Mouse (Mus musculus) kidney, adult 18-20 months (tissue): ENCODE measurements at regions not wholly inside any gene's neighbourhood (a gene's known extent, or its start where the extent isn't known, plus 50 kb on each side); places are given as distances from the start of the nearest gene placed in this dataset.

ENCODE experiments used
- DNase-seq: peaks from one replicate; pipeline ENCODE4 v3.0.0; 2021

DNA sequence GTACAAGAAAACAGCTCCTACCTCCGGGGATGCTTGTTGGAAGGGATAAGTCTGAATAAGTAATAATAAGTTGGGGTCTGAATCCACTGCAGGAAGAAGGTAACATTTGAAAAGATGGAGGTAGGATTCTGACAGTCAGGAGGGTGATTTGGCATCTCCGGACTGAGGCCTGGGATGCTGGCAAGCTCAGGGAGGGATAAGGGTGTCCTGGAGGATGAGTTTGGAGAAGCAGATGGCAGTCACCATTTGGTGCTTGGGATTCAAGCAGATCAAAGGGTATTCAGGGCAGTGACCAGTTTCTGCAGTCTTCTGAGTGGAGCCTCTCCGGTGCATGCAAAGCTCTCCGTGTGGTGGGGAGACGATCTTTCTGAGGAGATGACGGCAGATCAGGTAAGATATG, 62.9 kb upstream of the Gm2310 start:
- no peak for DNase-seq

DNA sequence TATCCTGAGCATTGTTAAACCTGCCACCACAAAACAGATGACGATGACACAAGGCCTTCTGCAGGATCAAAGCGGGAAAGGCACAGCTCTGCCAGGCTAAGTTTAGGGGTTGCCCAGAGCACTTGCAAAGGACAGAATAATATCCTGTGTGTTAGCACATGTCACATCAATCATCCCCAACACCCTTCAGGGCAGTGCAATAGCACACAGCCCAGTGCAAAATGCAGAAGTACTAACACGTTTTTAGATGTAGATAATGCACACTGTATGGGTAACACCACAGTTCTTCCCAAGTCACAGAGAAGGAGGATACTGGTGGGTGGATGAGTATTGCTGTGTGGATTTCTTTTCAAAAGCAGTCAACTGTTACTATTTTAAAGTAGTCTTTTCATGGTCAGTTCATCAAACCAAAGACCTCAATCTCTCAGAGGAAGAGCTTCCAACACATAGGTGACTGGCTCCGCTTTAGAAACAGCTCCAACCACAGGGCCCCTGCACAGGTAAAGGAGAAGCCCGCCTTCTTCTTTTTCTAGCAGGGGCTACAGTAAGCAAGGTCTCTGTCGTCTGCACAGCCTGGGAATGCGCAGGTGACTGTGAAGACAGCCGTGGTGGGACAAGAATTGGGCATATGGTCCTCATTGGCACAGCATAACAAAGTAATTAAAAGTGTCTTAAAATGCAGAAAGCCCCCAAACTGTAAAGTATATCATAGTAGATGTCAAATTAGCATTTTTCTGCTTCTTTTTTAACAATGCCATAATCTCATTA, 61.6 kb upstream of the Gm2310 start:
- no peak for DNase-seq

DNA sequence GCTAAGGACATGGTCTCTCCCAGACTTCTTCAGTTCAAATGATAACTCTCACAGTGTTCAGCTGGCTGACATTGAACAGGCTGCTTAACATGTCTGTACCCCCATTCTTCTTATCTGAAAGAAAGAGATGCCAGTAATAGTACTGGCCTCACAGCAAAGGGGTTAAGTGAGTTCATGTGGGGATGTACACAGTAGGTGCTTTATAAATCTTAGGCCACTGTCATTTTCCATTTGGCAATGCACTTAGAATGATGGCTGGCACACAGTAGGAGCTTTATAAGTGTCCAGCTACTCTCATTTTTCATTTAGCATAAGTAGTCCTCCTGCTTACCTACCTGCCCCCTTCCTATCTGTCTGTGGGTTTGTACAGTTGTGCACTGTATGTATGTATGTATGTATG, 60.3 kb upstream of the Gm2310 start:
- DNase-seq, result no peak

DNA sequence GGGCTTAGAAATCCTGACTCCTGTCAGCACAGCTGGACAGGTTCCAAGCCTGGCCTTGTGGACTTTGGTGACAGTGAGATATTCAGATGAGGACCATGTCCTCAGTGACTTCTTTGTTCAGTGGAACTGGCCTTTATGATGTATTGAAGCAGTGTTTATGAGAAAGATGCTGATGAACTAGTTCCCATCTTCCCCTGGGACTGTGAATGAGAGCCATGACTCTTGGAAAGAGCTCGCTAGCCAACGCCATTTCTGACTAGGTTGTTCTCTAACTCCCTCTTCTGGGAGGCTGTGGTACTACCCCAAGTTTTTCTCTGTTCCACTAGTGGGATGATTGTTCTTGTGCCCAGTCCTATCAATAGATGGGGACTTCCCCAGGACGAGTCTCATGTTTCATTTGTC, 57.7 kb upstream of the Gm2310 start:
- peak; percentile 45 for DNase-seq

DNA sequence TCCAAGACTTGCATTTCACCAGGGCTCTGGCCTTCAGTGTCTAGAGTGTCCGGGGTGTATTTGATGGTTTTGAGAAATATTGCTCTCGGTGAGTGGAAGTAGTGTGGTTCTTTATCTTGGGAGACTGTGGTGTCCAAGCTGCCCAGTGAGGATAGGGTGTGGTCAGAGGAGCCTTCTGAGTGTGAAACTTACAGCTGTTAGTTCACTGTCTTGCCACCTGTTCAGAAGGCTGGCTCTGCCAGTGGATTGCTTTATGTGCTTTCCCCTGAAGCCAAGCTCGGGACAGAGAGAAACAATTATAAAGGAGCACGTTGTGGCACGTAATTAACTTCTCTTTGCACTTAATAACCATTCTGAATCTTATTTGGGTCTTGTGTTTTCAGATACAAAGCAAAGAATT, 57.2 kb upstream of the Gm2310 start:
- no peak for DNase-seq

DNA sequence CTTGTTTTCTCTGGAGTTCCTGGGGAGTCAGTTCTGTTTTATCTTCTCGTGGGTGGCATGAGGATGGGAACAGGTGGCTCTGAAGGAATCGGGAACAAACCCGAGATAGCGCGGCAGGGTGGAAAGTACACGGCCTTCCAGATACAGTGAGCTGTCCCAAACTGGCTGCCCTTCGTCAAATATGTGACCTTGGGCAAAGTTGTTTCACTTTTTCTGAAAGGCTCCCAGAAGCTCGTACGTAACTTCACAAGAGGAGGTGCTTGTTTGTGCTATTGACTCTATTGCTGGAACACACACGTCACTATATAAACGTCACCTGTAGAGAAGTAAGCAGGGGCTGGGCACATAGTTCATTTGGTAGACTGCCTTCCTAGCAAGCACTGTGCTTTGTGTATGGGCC, 49.9 kb upstream of the Gm2310 start:
- no peak for DNase-seq
